Mouse (Mus musculus) embryonic fibroblast, embryonic 13.5 days (primary cell): ENCODE measurements at regions not wholly inside any gene's neighbourhood (a gene's known extent, or its start where the extent isn't known, plus 50 kb on each side); places are given as distances from the start of the nearest gene placed in this dataset.

Experiments used
- CTCF ChIP-seq: IDR thresholded peaks from 2 replicates; pipeline ENCODE4 v1.5.1; 2011; ENCODE audit warnings: mild to moderate bottlenecking, control low read depth, low read length, moderate library complexity, borderline replicate concordance; ENCODE audit not compliant: insufficient read depth
- POLR2A ChIP-seq: IDR thresholded peaks from 2 replicates; pipeline ENCODE4 v1.6.1; 2011; ENCODE audit warnings: low read depth, mild to moderate bottlenecking, control low read depth, low read length, moderate library complexity

GRCm38 (mm10) chr11:18443156-18443555, 489.5 kb upstream of the Etaa1 start:
- TF ChIP-seq POLR2A (no peak), CTCF (no peak)
